Mouse (Mus musculus) induced T-regulatory cell, adult 2 months (primary cell): ENCODE measurements around the gene Gpr45.

Source experiments
- DNase-seq: peaks from one replicate; pipeline ENCODE4 v3.0.0-alpha.2; 2012; ENCODE audit warnings: low read depth

Gene Gpr45

GRCm38 (mm10) chr1:43047811-43048210, 95.1 kb downstream of the Gpr45 start:
- DNase-seq = no peak

- DNase-seq = no peak
Observed at GRCm38 (mm10) chr1:43051903-43052302, 99.2 kb downstream of the Gpr45 start.

- peak; percentile 52 for DNase-seq
Observed at GRCm38 (mm10) chr1:43065615-43066310, 113.1 kb downstream of the Gpr45 start.

GRCm38 (mm10) chr1:43066573-43066972, 113.9 kb downstream of the Gpr45 start:
- no peak for DNase-seq

GRCm38 (mm10) chr1:43067551-43067950, 114.9 kb downstream of the Gpr45 start:
- DNase-seq = no peak

GRCm38 (mm10) chr1:43070726-43071125, 118.1 kb downstream of the Gpr45 start:
- DNase-seq = no peak

GRCm38 (mm10) chr1:43072028-43072427, 119.4 kb downstream of the Gpr45 start:
- DNase-seq = no peak

GRCm38 (mm10) chr1:43072561-43072960, 119.9 kb downstream of the Gpr45 start:
- DNase-seq = no peak

GRCm38 (mm10) chr1:43074791-43075190, 122.1 kb downstream of the Gpr45 start:
- no peak for DNase-seq

- no peak for DNase-seq
Observed at GRCm38 (mm10) chr1:43078124-43078523, 125.5 kb downstream of the Gpr45 start.

- no peak for DNase-seq
Observed at GRCm38 (mm10) chr1:43082946-43083345, 130.3 kb downstream of the Gpr45 start.
